ENCODE assay signal across 9 mouse cellular contexts in the genomic region with DNA sequence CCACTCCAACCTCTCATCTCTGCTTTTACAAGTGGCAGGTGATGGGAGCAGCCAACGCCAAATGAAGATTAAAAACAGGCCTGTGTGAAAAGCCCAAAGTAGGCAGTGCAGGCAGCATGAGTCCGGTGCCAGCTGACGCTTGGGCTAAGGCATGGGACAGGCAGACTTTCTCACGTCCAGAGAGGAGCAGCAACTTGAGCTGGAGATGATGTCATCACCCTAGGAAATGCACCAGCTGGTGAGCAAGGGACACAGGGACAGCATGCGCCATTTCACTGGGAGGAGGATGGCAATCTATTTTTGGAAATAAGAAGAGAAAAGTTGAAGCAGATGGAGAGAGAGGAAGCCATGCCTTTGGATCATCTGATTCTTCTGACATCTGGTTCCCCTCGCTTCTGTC. TPM values are rescaled to one million over a fixed set of nuclear protein-coding genes. Genes with fewer than 3 reads are reported as not detected.
DNase-seq lines count a peak whose midpoint lies in the region; ATAC-seq lines count a peak whose summit lies in the region.
"Had no signal": no experiment of that assay in that cellular context is flagged by ENCODE, and none has a peak within 500 bp of the region (broad histone marks: within the 10 kb centered on the region; RNA-seq: fewer than 3 reads in every experiment).

No protein-coding gene starts in this region.

- H3K27me3 ChIP-seq in heart, embryonic 16.5 days (ENCODE audit: control insufficient read depth, insufficient read depth, low read length): no peaks in the 10 kb centered on the region
- no peaks in the 10 kb centered on the region for H3K27me3 ChIP-seq in limb, embryonic 15.5 days
- no peaks in the 10 kb centered on the region for H3K27me3 ChIP-seq in forebrain, embryonic 16.5 days (replicated peaks; ENCODE audit: control insufficient read depth, insufficient read depth, low read length)
- H3K27me3 ChIP-seq: embryonic facial prominence, embryonic 13.5 days had no signal

- peak; percentile 57 to 65 for DNase-seq in frontal cortex, adult 2 months (ENCODE audit: extremely low spot score in 1 of 2, low spot score in 1 of 2)
- no peak for DNase-seq in frontal cortex, postnatal 14 days (ENCODE audit: low spot score in 2 of 2)
- DNase-seq in cerebellum, postnatal 14 days: peak; percentile 32 to 34
- no peak for DNase-seq in ovary, adult 18-20 months (ENCODE audit: low spot score)
- no peak for DNase-seq in T-cell, adult 2 months (ENCODE audit: low spot score)

- H3K36me3 ChIP-seq in heart, embryonic 16.5 days (ENCODE audit: control insufficient read depth, insufficient read depth): no peaks in the 10 kb centered on the region
- H3K36me3 ChIP-seq in limb, embryonic 15.5 days: no peaks in the 10 kb centered on the region
- no peaks in the 10 kb centered on the region for H3K36me3 ChIP-seq in forebrain, embryonic 16.5 days (ENCODE audit: control insufficient read depth, insufficient read depth)
- H3K36me3 ChIP-seq: embryonic facial prominence, embryonic 13.5 days had no signal

- H3K27ac ChIP-seq in heart, embryonic 16.5 days (ENCODE audit: low read length): peak overlapping the region; percentile 61
- H3K27ac ChIP-seq in limb, embryonic 15.5 days: no peak overlapping the region
- H3K27ac ChIP-seq in forebrain, embryonic 16.5 days (ENCODE audit: low read length): no peak overlapping the region
- H3K27ac ChIP-seq: embryonic facial prominence, embryonic 13.5 days had no signal

- no peak overlapping the region for H3K4me2 ChIP-seq in heart, embryonic 16.5 days (ENCODE audit: low read depth, low read length)
- H3K4me2 ChIP-seq in limb, embryonic 15.5 days: no peak overlapping the region
- H3K4me2 ChIP-seq in forebrain, embryonic 16.5 days (ENCODE audit: low read length): no peak overlapping the region
- H3K4me2 ChIP-seq: embryonic facial prominence, embryonic 13.5 days had no signal

- no peaks in the 10 kb centered on the region; the same call in 1 of the 2 replicates for H3K9me3 ChIP-seq in heart, embryonic 16.5 days (replicated peaks; ENCODE audit: control insufficient read depth, low read length)
- H3K9me3 ChIP-seq in limb, embryonic 15.5 days: no peaks in the 10 kb centered on the region
- H3K9me3 ChIP-seq in forebrain, embryonic 16.5 days (ENCODE audit: control insufficient read depth, low read length): no peaks in the 10 kb centered on the region
- H3K9me3 ChIP-seq: embryonic facial prominence, embryonic 13.5 days had no signal

- peak; percentile 79 for ATAC-seq in heart, embryonic 16.5 days (replicated peaks; ENCODE audit: extremely low read depth, insufficient read depth, low FRiP score)
- ATAC-seq in limb, embryonic 15.5 days (ENCODE audit: insufficient number of reproducible peaks, low FRiP score, low TSS enrichment, low read depth): peak; percentile 62
- ATAC-seq in forebrain, embryonic 16.5 days: no peak

- no peak overlapping the region for H3K4me3 ChIP-seq in heart, embryonic 16.5 days (ENCODE audit: low read length)
- no peak overlapping the region for H3K4me3 ChIP-seq in limb, embryonic 15.5 days
- H3K4me3 ChIP-seq in forebrain, embryonic 16.5 days (replicated peaks; ENCODE audit: low read length): no peak overlapping the region
- H3K4me3 ChIP-seq: embryonic facial prominence, embryonic 13.5 days had no signal

- H3K9ac ChIP-seq in heart, embryonic 16.5 days (ENCODE audit: low read length): no peak overlapping the region
- no peak overlapping the region for H3K9ac ChIP-seq in limb, embryonic 15.5 days
- no peak overlapping the region for H3K9ac ChIP-seq in forebrain, embryonic 16.5 days (replicated peaks; ENCODE audit: low read depth, low read length)
- H3K9ac ChIP-seq: embryonic facial prominence, embryonic 13.5 days had no signal

- WGBS in heart, embryonic 16.5 days: 35% methylated on average over 6 of the region's 6 CpGs
- WGBS in limb, embryonic 15.5 days: 51% methylated on average over 6 of the region's 6 CpGs
- WGBS in forebrain, embryonic 16.5 days: 79% methylated on average over 6 of the region's 6 CpGs

- H3K4me1 ChIP-seq in heart, embryonic 16.5 days (ENCODE audit: control insufficient read depth, insufficient read depth, low read length): peaks cover 4% of the 10 kb centered on the region
- no peaks in the 10 kb centered on the region for H3K4me1 ChIP-seq in limb, embryonic 15.5 days
- 0 out of 2 replicates have a peak, but pooled peaks cover 2% of the 10 kb centered on the region for H3K4me1 ChIP-seq in forebrain, embryonic 16.5 days (replicated peaks; ENCODE audit: control insufficient read depth, insufficient read depth, low read length)

RNA-seq across cellular contexts. Expression of a gene that starts 51.6 kb away (rescaled TPM):
- 24.8 and 25.6 TPM in 2 replicates for polyA plus RNA-seq in frontal cortex, adult 2 months (2012; rRNA removed)
- polyA plus RNA-seq in heart, embryonic 16.5 days (2015; fragmentation: Nextera tagmentation; extraction: Ambion mirVana): 0.80 and 0.94 TPM in 2 replicates
- polyA plus RNA-seq in limb, embryonic 15.5 days (2015; fragmentation: Nextera tagmentation; extraction: Ambion mirVana): 0.77 and 1.0 TPM in 2 replicates
- 2.5 and 3.2 TPM in 2 replicates for polyA plus RNA-seq in forebrain, embryonic 16.5 days (2015; fragmentation: Nextera tagmentation; extraction: Ambion mirVana)

Comparison
In these comparisons a context has a peak if more than half of its experiments do, and no peak if none do; other contexts are left out.
1. DNase-seq: peak in frontal cortex, adult 2 months (2 of 2) and cerebellum, postnatal 14 days (2 of 2); none in frontal cortex, postnatal 14 days (0 of 2), ovary, adult 18-20 months (single experiment) and T-cell, adult 2 months (single experiment).